8 mouse cellular contexts compared by ENCODE assay signal in the genomic region with DNA sequence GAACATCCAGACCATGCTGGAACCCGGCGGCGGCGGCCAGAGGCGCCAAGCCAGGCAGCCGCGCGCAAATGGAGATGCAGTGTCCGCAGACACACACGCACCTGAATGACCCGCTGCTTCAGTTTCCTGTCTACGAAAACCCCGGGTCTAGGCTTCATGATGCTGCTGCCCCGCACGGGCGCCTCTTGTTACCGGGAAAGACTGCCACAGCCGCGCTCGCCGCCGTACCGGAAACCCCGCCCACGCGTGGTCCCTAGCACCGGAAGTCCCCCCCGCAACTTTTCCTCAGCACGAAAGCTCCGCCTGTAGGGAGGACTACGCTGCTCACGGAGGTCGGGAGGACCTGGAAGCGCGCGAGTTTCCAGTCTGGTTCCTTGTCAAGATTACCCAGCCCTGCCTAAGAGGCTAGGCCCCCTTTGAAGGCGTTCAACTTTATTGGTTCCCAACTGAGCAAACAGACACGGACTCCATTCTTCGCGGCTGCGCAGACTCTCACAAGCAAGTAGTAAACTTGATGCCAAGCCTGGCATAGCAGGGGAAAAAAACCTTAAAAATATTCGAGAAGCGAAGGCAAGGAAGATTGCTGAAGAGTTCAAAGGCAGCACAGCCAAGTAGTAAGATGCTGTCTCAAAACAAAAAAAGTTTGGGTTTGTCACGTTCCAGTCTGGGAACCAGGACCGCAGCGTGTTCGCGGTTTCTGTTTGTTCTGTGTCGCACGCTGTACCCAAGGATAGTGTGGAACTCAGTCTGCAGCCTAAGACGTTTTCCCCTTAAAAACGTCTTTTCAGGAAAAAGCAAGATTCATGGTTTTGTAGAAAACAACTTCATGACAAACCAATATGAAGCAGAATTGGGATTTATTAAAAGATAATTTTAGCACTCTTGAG. TPM values are rescaled to one million over a fixed set of nuclear protein-coding genes. Genes with fewer than 3 reads are reported as not detected.
DNase-seq lines count a peak whose midpoint lies in the region; ATAC-seq and TF ChIP-seq lines count a peak whose summit lies in the region.

A gene (minus strand): TSS at position 255 of the 887 bp plus-strand sequence.
A gene (plus strand): TSS at position 744 of the 887 bp plus-strand sequence.

- peak; percentile 34; the same call in 1 of the 2 replicates for TF ChIP-seq POLR2A in brain, embryonic 14.5 days (IDR thresholded peaks at IDR 0.05; ENCODE audit: borderline replicate concordance, extremely low read depth, insufficient read depth, insufficient read length, poor library complexity, severe bottlenecking)
- peak; percentile 52 for TF ChIP-seq POLR2A in liver, adult 2 months (IDR thresholded peaks at IDR 0.05; ENCODE audit: extremely low read depth, insufficient read depth, low read length)
- peak; percentile 67 for TF ChIP-seq POLR2A in myocyte (IDR thresholded peaks at IDR 0.05; ENCODE audit: insufficient read length, low read depth)

- peak within 1 kb of the TSS; percentile 86 for H3K27ac ChIP-seq in heart, embryonic 11.5 days (ENCODE audit: low read depth, low read length)
- peak within 1 kb of the TSS; percentile 96 for H3K27ac ChIP-seq in kidney, embryonic 16.5 days (ENCODE audit: low read length)
- peak within 1 kb of the TSS; percentile 49 for H3K27ac ChIP-seq in liver, adult 2 months (replicated peaks; ENCODE audit: insufficient read depth, low read depth, low read length)

- peak; percentile 100 for DNase-seq in brain, embryonic 14.5 days (ENCODE audit: low read depth)
- DNase-seq in liver, adult 2 months (ENCODE audit: extremely low read depth, low read depth, low spot score): peak; percentile 87
- peak; percentile 91 for DNase-seq in splenic B cell, adult 2 months (ENCODE audit: low read depth, low spot score)

- peak within 1 kb of the TSS; percentile 60 for H3K4me2 ChIP-seq in heart, embryonic 11.5 days
- peak within 1 kb of the TSS; percentile 75 for H3K4me2 ChIP-seq in kidney, embryonic 16.5 days (replicated peaks; ENCODE audit: low read depth, low read length)
- peak within 1 kb of the TSS; percentile 95 for H3K4me2 ChIP-seq in myocyte (ENCODE audit: low read depth)

- H3K27me3 ChIP-seq in C2C12 (ENCODE audit: control insufficient read depth, insufficient read depth, insufficient read length) (no peaks in the 10 kb centered on the region), myocyte (ENCODE audit: control insufficient read depth, insufficient read depth, insufficient read length) (no peaks in the 10 kb centered on the region)
- no peaks in the 10 kb centered on the region for H3K27me3 ChIP-seq in erythroblast, embryonic 14.5 days (ENCODE audit: control insufficient read depth)
- H3K27me3 ChIP-seq in heart, embryonic 11.5 days (ENCODE audit: control insufficient read depth, insufficient read depth, low read length): no peaks in the 10 kb centered on the region
- no peaks in the 10 kb centered on the region for H3K27me3 ChIP-seq in kidney, embryonic 16.5 days (ENCODE audit: insufficient read depth, low read length)
- no peaks in the 10 kb centered on the region for H3K27me3 ChIP-seq in liver, adult 2 months (ENCODE audit: control insufficient read depth, insufficient read depth, low read length)
- no peaks in the 10 kb centered on the region for H3K27me3 ChIP-seq in splenic B cell, adult 2 months (ENCODE audit: control insufficient read depth, insufficient read depth, low read length, poor library complexity, severe bottlenecking)

- peak within 1 kb of the TSS; percentile 91 for H3ac ChIP-seq in C2C12 (ENCODE audit: control insufficient read depth, insufficient read length, low read depth)
- H3ac ChIP-seq in myocyte (ENCODE audit: control insufficient read depth, insufficient read length): peak within 1 kb of the TSS; percentile 29

- H3K4me3 ChIP-seq in C2C12 (ENCODE audit: insufficient read depth, poor library complexity, severe bottlenecking) (peak within 1 kb of the TSS; percentile 74), myocyte (peak within 1 kb of the TSS; percentile 78)
- peak within 1 kb of the TSS; percentile 96 for H3K4me3 ChIP-seq in erythroblast, embryonic 14.5 days (replicated peaks)
- H3K4me3 ChIP-seq in heart, embryonic 11.5 days (ENCODE audit: low read depth, low read length): peak within 1 kb of the TSS; percentile 85
- peak within 1 kb of the TSS; percentile 73 for H3K4me3 ChIP-seq in kidney, embryonic 16.5 days (ENCODE audit: low read length)
- peak within 1 kb of the TSS; percentile 92 for H3K4me3 ChIP-seq in liver, adult 2 months (ENCODE audit: insufficient read depth, low read depth, low read length)

- no peaks in the 10 kb centered on the region for H3K9me3 ChIP-seq in erythroblast, embryonic 14.5 days (ENCODE audit: control insufficient read depth, low read length)
- H3K9me3 ChIP-seq in heart, embryonic 11.5 days (replicated peaks; ENCODE audit: control insufficient read depth, low read length): no peaks in the 10 kb centered on the region
- H3K9me3 ChIP-seq in kidney, embryonic 16.5 days (ENCODE audit: low read length): no peaks in the 10 kb centered on the region

- under 1% methylated on average over 52 of the region's 52 CpGs for WGBS in heart, embryonic 11.5 days (ENCODE audit: insufficient replicate concordance)
- under 1% methylated on average over 52 of the region's 52 CpGs for WGBS in kidney, embryonic 16.5 days
- WGBS in liver, adult 2 months: under 1% methylated on average over 52 of the region's 52 CpGs

- peak; percentile 97 for ATAC-seq in heart, embryonic 11.5 days (replicated peaks; ENCODE audit: insufficient number of reproducible peaks, low FRiP score, low TSS enrichment)
- ATAC-seq in kidney, embryonic 16.5 days (ENCODE audit: low FRiP score, low TSS enrichment): peak; percentile 100

- H3K9ac ChIP-seq in heart, embryonic 11.5 days (ENCODE audit: low read depth, low read length): peak within 1 kb of the TSS; percentile 83
- peak within 1 kb of the TSS; percentile 75 for H3K9ac ChIP-seq in kidney, embryonic 16.5 days (replicated peaks; ENCODE audit: low read length)
- peak within 1 kb of the TSS; percentile 84 for H3K9ac ChIP-seq in liver, adult 2 months (ENCODE audit: low read depth, low read length)

- TF ChIP-seq CTCF in C2C12 (IDR thresholded peaks at IDR 0.05; ENCODE audit: control insufficient read depth, insufficient read depth, insufficient read length): no peak
- TF ChIP-seq CTCF in brain, embryonic 14.5 days (IDR thresholded peaks at IDR 0.05; ENCODE audit: borderline replicate concordance, extremely low read depth, insufficient read depth, insufficient read length): no peak
- TF ChIP-seq CTCF in liver, adult 2 months (IDR thresholded peaks at IDR 0.05; ENCODE audit: low read depth, low read length): no peak

- H3K79me2 ChIP-seq in C2C12 (ENCODE audit: control insufficient read depth, insufficient read depth) (peaks cover 53% of the 10 kb centered on the region), myocyte (ENCODE audit: control insufficient read depth, insufficient read depth) (peaks cover 34% of the 10 kb centered on the region)
- H3K79me2 ChIP-seq in liver, adult 2 months (ENCODE audit: control insufficient read depth, insufficient read depth, low read length): peaks cover 3% of the 10 kb centered on the region; the same call in 1 of the 2 replicates

- H3K36me3 ChIP-seq in C2C12 (ENCODE audit: control insufficient read depth, insufficient read depth) (peaks cover 30% of the 10 kb centered on the region), myocyte (ENCODE audit: control insufficient read depth, insufficient read depth) (peaks cover 21% of the 10 kb centered on the region)
- peaks cover 41% of the 10 kb centered on the region for H3K36me3 ChIP-seq in erythroblast, embryonic 14.5 days (ENCODE audit: control insufficient read depth)
- peaks cover 3% of the 10 kb centered on the region for H3K36me3 ChIP-seq in heart, embryonic 11.5 days (ENCODE audit: control insufficient read depth, insufficient read depth, low read length)
- H3K36me3 ChIP-seq in kidney, embryonic 16.5 days (ENCODE audit: insufficient read depth, low read length): peaks cover 8% of the 10 kb centered on the region
- peaks cover 8% of the 10 kb centered on the region for H3K36me3 ChIP-seq in liver, adult 2 months (ENCODE audit: control insufficient read depth, insufficient read depth, low read length)
- H3K36me3 ChIP-seq in splenic B cell, adult 2 months (ENCODE audit: control insufficient read depth, insufficient read depth, low read length, poor library complexity, severe bottlenecking): peaks cover 2% of the 10 kb centered on the region; the same call in 1 of the 2 replicates

- H3K4me1 ChIP-seq in erythroblast, embryonic 14.5 days (ENCODE audit: control insufficient read depth): peaks cover 53% of the 10 kb centered on the region
- peaks cover 6% of the 10 kb centered on the region for H3K4me1 ChIP-seq in heart, embryonic 11.5 days (ENCODE audit: control insufficient read depth, insufficient read depth, low read length)
- peaks cover 15% of the 10 kb centered on the region for H3K4me1 ChIP-seq in kidney, embryonic 16.5 days (ENCODE audit: insufficient read depth, low read length)
- H3K4me1 ChIP-seq in liver, adult 2 months (ENCODE audit: control insufficient read depth, insufficient read depth, low read length): peaks cover 6% of the 10 kb centered on the region; the same call in 1 of the 2 replicates

- H3K79me3 ChIP-seq in C2C12 (ENCODE audit: low read depth): peaks cover 17% of the 10 kb centered on the region

TF ChIP-seq in C2C12, 6 proteins besides CTCF, POLR2A, EP300 and RAD21:
- TF ChIP-seq MAX (IDR thresholded peaks at IDR 0.05) (peak; percentile 87), MYOG (IDR thresholded peaks at IDR 0.05; ENCODE audit: control insufficient read depth, extremely low read depth, insufficient read length) (no peak)

TF ChIP-seq in myocyte, 11 proteins besides CTCF, POLR2A, EP300 and RAD21 (continues in another document):
- TF ChIP-seq CEBPB (IDR thresholded peaks at IDR 0.05; ENCODE audit: insufficient read depth, poor library complexity, severe bottlenecking): no peak

RNA-seq across cellular contexts. Expression of the first gene that starts in this region (rescaled TPM):
- polyA plus RNA-seq in C2C12 (2012; fragmentation: generic; extraction: Trizol) (8.2 TPM), myocyte (2012; fragmentation: generic; extraction: Trizol) (7.8 TPM)
- polyA plus RNA-seq in brain, embryonic 14.5 days (2012; rRNA removed): 68.9 and 92.0 TPM in 2 replicates
- 0.45 and 0.50 TPM in 2 replicates for polyA plus RNA-seq in erythroblast, embryonic 14.5 days (2012)
- polyA plus RNA-seq in heart, embryonic 11.5 days (2014; fragmentation: Nextera tagmentation; extraction: Ambion mirVana): 25.4 and 25.6 TPM in 2 replicates
- 32.3 and 39.0 TPM in 2 replicates for polyA plus RNA-seq in kidney, embryonic 16.5 days (2015; fragmentation: Nextera tagmentation; extraction: Ambion mirVana)
- total RNA-seq in liver, adult 2 months (2014; rRNA removed): 5.3 and 7.5 TPM in 2 replicates
- 2.5 and 5.0 TPM in 2 replicates for polyA plus RNA-seq in liver, adult 2 months (2012; rRNA removed)

RNA-seq across cellular contexts. Expression of the second gene that starts in this region (rescaled TPM):
- polyA plus RNA-seq in C2C12 (2012; fragmentation: generic; extraction: Trizol) (109 TPM), myocyte (2012; fragmentation: generic; extraction: Trizol) (56.8 TPM)
- polyA plus RNA-seq in brain, embryonic 14.5 days (2012; rRNA removed): 22.5 and 26.1 TPM in 2 replicates
- polyA plus RNA-seq in erythroblast, embryonic 14.5 days (2012): 2.0 and 2.1 TPM in 2 replicates
- 147 and 150 TPM in 2 replicates for polyA plus RNA-seq in heart, embryonic 11.5 days (2014; fragmentation: Nextera tagmentation; extraction: Ambion mirVana)
- 119 and 140 TPM in 2 replicates for polyA plus RNA-seq in kidney, embryonic 16.5 days (2015; fragmentation: Nextera tagmentation; extraction: Ambion mirVana)
- 6.9 and 9.8 TPM in 2 replicates for total RNA-seq in liver, adult 2 months (2014; rRNA removed)
- 4.2 and 6.8 TPM in 2 replicates for polyA plus RNA-seq in liver, adult 2 months (2012; rRNA removed)

Comparison
In these comparisons a context has a peak if more than half of its experiments do, and no peak if none do; other contexts are left out.
1. Peak in every context shown above with its lines: DNase-seq, ATAC-seq, H3K4me3 ChIP-seq and H3K27ac ChIP-seq.